Mouse (Mus musculus) stomach, postnatal 0 days (tissue): Measurements from ENCODE around the gene Wfs1. TPM values are rescaled to one million over a fixed set of nuclear protein-coding genes. Genes with fewer than 3 reads are reported as not detected.

Source experiments
- ATAC-seq: fragments of 200-750 bp; cut with Nextera tagmentation; 2 replicates; pipeline ENCODE4 v1.8.0; 2017; ENCODE audit not compliant: low FRiP score, low TSS enrichment
- DNase-seq: peaks from one replicate; pipeline ENCODE4 v3.0.0-alpha.2; 2016; ENCODE audit warnings: low spot score
- H3K27ac ChIP-seq: fragments of 300-500 bp; sonication (generic); replicated peaks from 2 replicates; pipeline ENCODE4 v1.5.1; 2014; ENCODE audit warnings: mild to moderate bottlenecking, control low read depth
- H3K27me3 ChIP-seq: fragments of 300-500 bp; sonication (generic); 2 replicates; pipeline ENCODE4 v1.6.1; 2014; ENCODE audit warnings: low read length; ENCODE audit not compliant: control insufficient read depth, insufficient read depth
- H3K36me3 ChIP-seq: fragments of 300-500 bp; sonication (generic); 2 replicates; pipeline ENCODE4 v1.6.1; 2014; ENCODE audit warnings: low read length, mixed read lengths; ENCODE audit not compliant: control insufficient read depth, insufficient read depth
- H3K4me1 ChIP-seq: fragments of 300-500 bp; sonication (generic); replicated peaks from 2 replicates; pipeline ENCODE4 v1.6.1; 2014; ENCODE audit warnings: antibody characterized with exemption; ENCODE audit not compliant: control insufficient read depth, insufficient read depth
- H3K4me2 ChIP-seq: fragments of 300-500 bp; sonication (generic); replicated peaks from 2 replicates; pipeline ENCODE4 v1.6.1; 2014; ENCODE audit warnings: low read depth, mild to moderate bottlenecking, control low read depth, moderate library complexity
- H3K4me3 ChIP-seq: fragments of 300-500 bp; sonication (generic); 2 replicates; pipeline ENCODE4 v1.5.1; 2014; ENCODE audit warnings: low read depth, low read length, control low read depth
- H3K9ac ChIP-seq: fragments of 300-500 bp; sonication (generic); 2 replicates; pipeline ENCODE4 v1.6.1; 2014; ENCODE audit warnings: mild to moderate bottlenecking, low read length, control low read depth, mixed read lengths
- H3K9me3 ChIP-seq: fragments of 300-500 bp; sonication (generic); 2 replicates; pipeline ENCODE4 v1.6.1; 2016; ENCODE audit warnings: low read length; ENCODE audit not compliant: control insufficient read depth
- CTCF ChIP-seq: IDR thresholded peaks from 2 replicates; pipeline ENCODE4 v1.5.1; 2016; ENCODE audit warnings: antibody characterized with exemption, low read depth, mild to moderate bottlenecking, moderate library complexity
- EP300 ChIP-seq: optimal IDR thresholded peaks from 2 replicates; pipeline ENCODE3; 2016; ENCODE audit warnings: antibody characterized with exemption
- WGBS: fragments of 180-500 bp; shearing (Covaris S2); extraction: QIAGEN DNeasy Blood & Tissue Kit; methylation state at CpG from one replicate; pipeline ENCODE4 v1.1.7; 2014; 5-methylcytosine and 5-hydroxymethylcytosine counted together
- polyA plus RNA-seq: library from polyadenylated mRNA; unstranded; fragments of >200 nt; fragmentation: Nextera tagmentation; extraction: Ambion mirVana; gene quantifications from 2 replicates; pipeline ENCODE4 v1.2.1, GENCODE M21; 2015

The Wfs1 gene
- 7.6 and 8.5 TPM in 2 replicates for polyA plus RNA-seq

DNA sequence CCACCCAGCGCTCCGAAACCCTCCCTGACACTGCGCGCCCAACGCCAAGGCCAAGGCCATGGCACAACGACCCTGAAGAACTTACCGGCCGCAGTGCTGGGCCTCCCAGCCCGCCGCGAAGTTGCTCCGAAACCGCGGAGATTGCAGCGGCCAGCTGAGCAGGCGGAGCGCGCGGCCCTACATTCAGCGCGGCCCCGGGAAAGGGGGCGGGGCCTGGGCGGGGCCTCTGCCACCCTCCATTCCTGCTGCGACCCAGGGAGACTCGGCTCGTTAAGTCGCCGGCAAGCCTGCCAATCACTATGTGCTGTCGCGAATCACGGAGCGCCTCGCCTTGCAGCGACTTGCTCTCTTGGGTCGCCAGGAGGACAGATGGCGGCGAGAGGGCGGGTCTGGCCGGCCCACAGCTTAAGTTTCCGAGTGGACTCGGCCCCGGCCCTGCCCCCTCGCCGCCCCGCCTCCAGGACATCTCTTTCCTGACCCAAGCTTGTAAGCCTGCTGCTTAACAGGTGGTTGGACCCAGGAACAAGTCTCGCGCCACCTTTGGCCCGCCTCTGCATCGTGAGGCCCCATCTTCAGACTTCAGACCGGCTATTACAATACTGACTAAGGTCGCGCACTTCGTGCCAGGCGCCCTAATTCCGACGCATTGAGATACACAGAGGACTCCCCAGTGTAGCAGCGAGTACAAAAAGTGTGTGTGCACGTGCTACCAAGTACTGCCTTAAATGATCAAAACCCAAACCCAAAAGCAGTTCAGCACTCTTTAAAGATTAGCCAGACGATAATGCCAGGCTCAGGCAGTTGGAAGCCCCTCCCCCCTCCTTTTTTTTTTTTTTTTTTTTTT, at the start of gene Wfs1:
Gene Wfs1 (minus strand): TSS at position 425 of the 844 bp plus-strand sequence.
- peak within 1 kb of the TSS; percentile 75 for H3K4me3 ChIP-seq
- H3K27ac ChIP-seq = peak within 1 kb of the TSS; percentile 65
- TF ChIP-seq CTCF (peak; percentile 50), EP300 (no peak)
- WGBS = under 1% methylated on average over 58 of the region's 60 CpGs
- DNase-seq (peak; percentile 99), ATAC-seq (peak; percentile 99)
- no peaks in the 10 kb centered on the region; the same call in 1 of the 2 replicates for H3K4me1 ChIP-seq
- peak within 1 kb of the TSS; percentile 99 for H3K4me2 ChIP-seq
- no peaks in the 10 kb centered on the region for H3K27me3 ChIP-seq
- H3K36me3 ChIP-seq = no peaks in the 10 kb centered on the region
- no peaks in the 10 kb centered on the region for H3K9me3 ChIP-seq
- peak within 1 kb of the TSS; percentile 86 for H3K9ac ChIP-seq

GRCm38 (mm10) chr5:37036884-37037283, 47.9 kb upstream of the Wfs1 start:
- no peaks in the 10 kb centered on the region for H3K4me1 ChIP-seq
- H3K4me2 ChIP-seq = no peak overlapping the region
- no peaks in the 10 kb centered on the region for H3K36me3 ChIP-seq
- no peak overlapping the region for H3K27ac ChIP-seq
- no peaks in the 10 kb centered on the region for H3K9me3 ChIP-seq
- DNase-seq = no peak
- WGBS = 72% methylated on average over 3 of the region's 3 CpGs
- no peak for ATAC-seq
- no peaks in the 10 kb centered on the region for H3K27me3 ChIP-seq
- H3K9ac ChIP-seq = no peak overlapping the region
- no peak overlapping the region for H3K4me3 ChIP-seq
- TF ChIP-seq CTCF (no peak), EP300 (no peak)

DNA sequence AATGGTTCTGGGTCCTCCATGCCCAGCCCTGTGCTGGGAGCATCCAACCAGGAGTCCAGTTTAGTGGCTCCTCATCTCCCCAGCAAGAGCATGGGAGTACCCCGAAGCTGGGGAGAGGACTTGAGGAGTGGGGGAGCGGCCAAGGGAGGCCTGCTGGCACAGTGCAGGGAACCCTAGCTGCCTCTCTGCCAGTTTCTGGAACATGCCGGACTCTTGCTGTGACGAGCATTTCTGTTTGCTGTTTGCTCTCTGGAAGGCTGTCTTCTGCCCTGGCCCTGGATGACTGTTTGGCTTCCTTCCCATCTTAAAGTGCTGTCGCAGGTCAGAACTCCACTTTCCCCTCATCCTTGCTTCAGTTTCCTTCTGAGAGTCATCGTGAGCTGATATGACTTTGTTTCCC, 46.9 kb upstream of the Wfs1 start:
- Histone ChIP-seq H3K27me3 (no peaks in the 10 kb centered on the region), H3K27ac (no peak overlapping the region), H3K4me1 (no peaks in the 10 kb centered on the region), H3K4me3 (no peak overlapping the region), H3K9ac (no peak overlapping the region), H3K9me3 (no peaks in the 10 kb centered on the region), H3K4me2 (no peak overlapping the region), H3K36me3 (no peaks in the 10 kb centered on the region)
- 69% methylated on average over 6 of the region's 6 CpGs for WGBS
- TF ChIP-seq CTCF (no peak), EP300 (no peak)
- ATAC-seq = no peak
- no peak for DNase-seq

- WGBS = 63% methylated on average over 6 of the region's 6 CpGs
- Histone ChIP-seq H3K27ac (no peak overlapping the region), H3K4me3 (no peak overlapping the region), H3K9ac (no peak overlapping the region), H3K36me3 (no peaks in the 10 kb centered on the region), H3K4me1 (no peaks in the 10 kb centered on the region), H3K27me3 (peaks cover 4% of the 10 kb centered on the region; the same call in 1 of the 2 replicates), H3K9me3 (no peaks in the 10 kb centered on the region), H3K4me2 (no peak overlapping the region)
- TF ChIP-seq CTCF = no peak
- no peak for ATAC-seq
- no peak for DNase-seq
Observed at GRCm38 (mm10) chr5:37035192-37035591, 46.2 kb upstream of the Wfs1 start.

DNA sequence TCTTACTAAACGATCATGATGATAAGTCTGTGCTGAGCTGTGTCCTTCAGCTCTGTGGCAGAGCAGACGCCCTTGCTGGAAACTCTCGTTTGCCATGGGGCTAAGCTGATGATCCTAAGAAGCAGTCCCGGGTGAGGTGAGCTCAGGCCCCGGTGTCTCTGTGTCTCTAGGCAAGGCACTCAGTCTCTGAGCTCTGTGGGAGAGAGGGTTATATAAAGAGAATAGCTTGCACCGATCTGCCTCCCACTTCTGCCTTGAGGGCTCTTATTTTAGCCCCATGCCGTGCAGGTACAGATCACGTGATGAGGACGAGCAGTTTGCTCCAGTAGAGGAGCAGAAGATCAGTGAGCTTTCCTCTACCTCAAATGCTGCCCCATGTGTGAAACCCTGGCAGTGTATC, 41.7 kb upstream of the Wfs1 start:
- peaks cover 24% of the 10 kb centered on the region; the same call in 1 of the 2 replicates for H3K27me3 ChIP-seq
- no peak for DNase-seq
- H3K36me3 ChIP-seq = no peaks in the 10 kb centered on the region

GRCm38 (mm10) chr5:37029326-37029905, 40.4 kb upstream of the Wfs1 start:
- TF ChIP-seq CTCF (no peak), EP300 (no peak)
- Histone ChIP-seq H3K4me1 (no peaks in the 10 kb centered on the region; the same call in 1 of the 2 replicates), H3K4me3 (peak overlapping the region; percentile 52), H3K36me3 (no peaks in the 10 kb centered on the region), H3K27me3 (peaks cover 24% of the 10 kb centered on the region; the same call in 1 of the 2 replicates), H3K9me3 (no peaks in the 10 kb centered on the region), H3K4me2 (peak overlapping the region; percentile 98), H3K27ac (no peak overlapping the region), H3K9ac (no peak overlapping the region)
- peak; percentile 38 for DNase-seq
- ATAC-seq = 0 out of 2 replicates have a peak, but pooled peaks have one; percentile 38
- WGBS = under 1% methylated on average over 17 of the region's 17 CpGs

More for the DNA sequence above, 41.7 kb upstream of the Wfs1 start:
- H3K4me2 ChIP-seq = no peak overlapping the region
- no peaks in the 10 kb centered on the region for H3K9me3 ChIP-seq
- 58% methylated on average over 9 of the region's 9 CpGs for WGBS
- no peak for TF ChIP-seq CTCF
- TF ChIP-seq EP300 = no peak
- ATAC-seq = no peak
- no peaks in the 10 kb centered on the region; the same call in 1 of the 2 replicates for H3K4me1 ChIP-seq
- no peak overlapping the region for H3K9ac ChIP-seq
- no peak overlapping the region for H3K27ac ChIP-seq
- H3K4me3 ChIP-seq = no peak overlapping the region
